Mouse (Mus musculus) testis, postnatal 14 days (tissue): Measurements from ENCODE around the gene 1810010D01Rik.

Experiments
- DNase-seq: peaks from one replicate; pipeline ENCODE4 v3.0.0; 2021; ENCODE audit warnings: low spot score

Gene 1810010D01Rik

DNA sequence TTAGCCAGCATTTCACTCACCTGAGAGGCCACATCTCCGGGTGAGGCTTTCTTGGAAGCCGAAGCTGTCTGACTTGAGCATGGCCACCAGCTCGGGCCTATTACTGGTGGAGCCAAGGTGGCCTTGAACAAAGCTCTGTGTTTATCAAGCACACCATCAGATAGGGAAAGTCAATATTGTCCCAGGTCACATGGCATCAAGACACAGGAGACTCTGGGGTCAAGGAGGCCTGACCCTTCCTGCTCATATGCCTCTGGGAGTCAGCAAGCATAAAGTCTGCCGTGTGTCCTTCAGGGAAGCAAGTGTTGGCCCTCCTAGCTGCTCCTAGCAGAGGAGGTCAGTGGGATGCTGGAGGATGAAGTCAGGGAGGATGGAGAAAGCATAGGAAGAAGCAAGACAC is at the start of gene 1810010D01Rik:
1810010D01Rik (minus strand) TSS at position 114 of the 400 bp plus-strand sequence.
- DNase-seq = no peak

DNA sequence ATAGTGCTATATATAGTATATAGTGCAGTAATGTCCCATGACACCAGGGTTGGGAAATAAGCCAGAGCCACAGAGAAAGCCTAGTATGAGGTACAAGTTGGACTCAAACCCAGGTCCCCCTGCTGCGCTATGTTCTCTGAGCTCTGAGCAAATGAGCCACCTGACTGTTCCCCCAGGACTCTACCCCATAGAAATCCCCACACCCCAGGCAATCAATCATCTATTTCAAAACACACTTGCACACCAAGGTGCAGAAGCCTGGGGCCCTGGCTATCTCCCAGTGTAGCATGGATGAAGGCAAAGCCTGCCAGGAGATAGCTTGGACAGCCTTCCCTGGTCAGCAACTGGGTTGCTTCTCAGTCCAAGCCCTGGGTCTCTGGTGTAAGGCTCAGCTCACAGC is 48.2 kb upstream of the 1810010D01Rik start:
- DNase-seq = no peak

DNA sequence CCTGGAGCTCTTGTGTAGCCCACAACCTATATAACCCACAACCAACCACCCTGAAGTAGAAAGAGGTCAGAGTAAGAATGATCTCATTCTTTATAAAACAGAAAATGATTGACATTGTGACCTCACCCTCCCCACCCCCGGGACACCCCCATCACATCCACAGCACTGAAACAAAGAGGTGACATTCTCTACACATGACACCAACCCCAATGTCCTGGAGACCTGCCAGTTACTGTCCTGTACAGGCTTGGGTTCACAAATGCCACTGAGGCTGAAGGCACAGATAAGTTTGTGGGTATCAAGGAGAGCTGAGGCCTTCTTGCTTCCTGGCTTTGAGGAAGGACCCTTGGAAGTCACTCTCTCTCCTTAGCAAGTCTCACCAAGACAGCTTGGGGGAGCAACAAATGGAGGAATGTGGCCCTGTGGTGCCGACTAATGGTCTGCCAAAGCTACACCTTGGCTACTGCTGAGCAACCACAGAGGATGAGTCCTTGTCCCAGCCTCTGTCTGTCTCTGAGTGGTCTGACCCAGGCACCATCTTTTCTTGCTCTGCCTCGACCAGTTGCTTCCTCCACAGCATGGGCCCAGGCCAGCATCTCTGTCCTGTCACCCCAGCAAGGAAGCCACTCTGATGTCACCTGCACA is 46.2 kb upstream of the 1810010D01Rik start:
- DNase-seq = no peak

DNA sequence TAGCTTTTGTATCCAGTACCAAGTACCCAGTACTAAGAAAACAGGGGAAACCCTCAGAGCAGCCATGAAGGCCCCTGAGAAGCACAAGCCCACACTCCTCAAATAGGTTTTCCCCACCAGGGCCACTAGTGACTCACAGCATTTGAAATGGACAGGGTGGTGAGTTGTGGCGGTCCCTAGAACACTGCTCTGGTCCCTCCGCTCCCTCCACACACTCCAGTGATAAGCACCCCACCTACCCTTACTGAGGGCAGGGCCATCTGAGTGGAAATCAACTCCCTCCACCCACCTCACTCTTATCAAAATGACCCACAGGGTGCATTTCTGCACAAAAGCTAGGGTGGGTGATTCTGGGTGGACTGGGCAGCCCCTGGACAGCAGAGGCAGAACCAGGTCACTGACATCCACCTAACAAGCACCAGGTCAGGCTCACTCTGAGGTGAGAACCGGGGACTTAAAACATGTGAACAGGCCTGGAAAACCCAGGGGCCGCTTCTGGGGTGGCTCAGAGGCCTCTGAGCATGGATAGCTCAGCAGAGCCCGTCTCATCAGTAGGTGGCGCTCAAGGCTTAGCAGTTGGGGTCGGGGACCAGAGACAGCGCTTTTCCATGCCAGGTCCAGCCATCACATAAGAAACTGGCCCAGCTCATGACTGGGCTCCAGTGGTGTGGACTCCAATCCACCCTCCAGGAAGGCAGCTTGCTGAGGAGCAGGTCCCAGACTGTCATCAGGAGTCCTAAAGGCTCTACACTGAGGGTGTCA is 45.0 kb upstream of the 1810010D01Rik start:
- peak; percentile 44 for DNase-seq

DNA sequence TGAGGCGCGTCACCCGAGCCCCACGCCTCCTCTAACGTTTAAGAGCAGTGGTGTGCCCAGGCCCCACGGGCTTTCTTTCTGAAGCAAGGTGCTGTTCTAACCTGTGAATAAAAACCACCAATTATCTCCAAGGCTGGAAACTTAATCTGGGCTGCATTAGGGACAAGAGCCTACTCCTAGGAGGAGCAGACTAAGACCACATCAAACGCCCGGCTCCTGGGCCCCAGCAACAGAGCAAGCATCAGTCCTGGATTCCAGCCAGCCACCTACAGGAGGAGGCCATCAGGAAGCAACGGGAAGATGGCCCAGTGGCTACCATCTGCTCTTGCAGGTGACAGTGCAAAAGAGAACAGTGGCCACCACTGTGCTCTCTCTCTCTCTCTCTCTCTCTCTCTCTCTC is 42.3 kb upstream of the 1810010D01Rik start:
- DNase-seq = no peak

DNA sequence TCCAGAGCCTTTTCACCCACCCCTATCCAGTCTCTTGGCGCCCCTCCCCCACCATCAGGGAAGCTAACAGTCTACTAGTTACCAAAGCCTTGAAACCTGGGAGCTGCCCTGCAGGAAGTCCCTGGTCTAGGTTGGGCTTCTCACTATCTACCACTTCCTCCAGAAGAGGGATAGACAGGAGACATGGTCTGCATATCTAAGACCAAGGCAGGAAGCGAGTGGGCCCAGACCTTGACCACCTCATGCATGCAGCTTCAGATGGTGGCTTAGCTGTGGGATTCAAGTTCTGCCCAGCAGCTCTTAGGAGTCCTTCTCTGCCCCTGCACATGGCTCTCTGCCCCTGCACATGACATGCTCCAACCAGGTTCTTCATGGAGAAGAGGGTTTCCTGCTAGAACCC is 41.0 kb upstream of the 1810010D01Rik start:
- DNase-seq = no peak

DNA sequence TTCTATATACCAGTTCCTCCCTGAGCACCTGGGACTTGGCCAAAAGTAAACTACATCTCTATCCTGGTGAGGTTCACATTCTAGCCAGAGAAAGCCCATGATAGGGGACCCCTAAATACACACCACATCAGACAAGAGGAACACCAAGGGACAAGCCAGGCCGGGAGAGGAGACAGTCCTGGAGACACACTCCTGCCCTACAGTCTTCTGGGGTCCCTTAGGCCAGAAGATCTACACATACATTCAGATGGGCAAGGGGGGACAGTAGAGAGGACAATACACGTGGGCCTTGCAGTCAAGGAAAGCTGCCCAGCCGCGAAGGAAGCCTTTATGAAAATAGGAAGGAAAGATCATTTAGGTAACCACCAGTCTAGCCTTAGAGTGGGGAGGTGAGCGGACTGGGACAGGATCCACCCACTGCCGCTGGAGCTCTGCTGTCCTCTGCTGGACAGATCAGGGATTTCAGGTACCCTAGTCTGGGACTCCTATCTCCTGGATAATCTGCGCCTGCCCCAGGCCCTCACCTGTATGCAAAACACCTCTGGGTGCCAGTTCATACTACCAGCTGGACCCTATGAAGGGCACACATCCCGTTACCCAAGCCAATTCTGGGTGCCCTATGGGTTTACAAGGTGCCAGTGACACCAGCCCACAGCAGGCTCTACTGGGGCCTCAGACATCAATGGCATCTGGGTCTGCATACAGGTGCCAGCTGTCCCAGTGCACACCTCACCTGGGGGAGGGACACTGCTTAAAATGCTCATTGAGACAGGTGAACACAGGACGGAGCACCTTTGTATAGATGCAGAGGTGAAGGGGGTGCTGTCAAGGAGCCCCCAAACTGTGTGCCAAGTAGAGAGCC is 35.2 kb upstream of the 1810010D01Rik start:
- peak; percentile 48 for DNase-seq

DNA sequence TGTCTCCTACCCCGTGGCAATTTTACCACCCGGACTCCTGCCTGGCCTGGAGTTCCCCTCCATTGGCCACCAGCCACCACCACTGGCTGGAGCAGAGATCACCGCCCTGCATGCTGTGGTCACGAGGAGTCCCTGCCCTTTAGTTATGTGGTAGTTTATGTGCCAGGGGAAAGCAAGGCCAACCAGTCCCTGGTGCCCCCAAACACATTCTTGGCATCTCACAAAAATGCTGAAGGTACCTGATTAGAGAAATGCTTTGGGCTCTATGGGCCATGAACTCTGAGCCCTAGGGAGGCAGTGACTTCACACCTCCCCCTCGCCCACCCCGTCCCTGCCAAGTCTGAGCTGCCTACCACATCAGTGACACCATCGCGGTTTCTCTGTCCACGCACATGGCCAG is 34.1 kb upstream of the 1810010D01Rik start:
- no peak for DNase-seq

DNA sequence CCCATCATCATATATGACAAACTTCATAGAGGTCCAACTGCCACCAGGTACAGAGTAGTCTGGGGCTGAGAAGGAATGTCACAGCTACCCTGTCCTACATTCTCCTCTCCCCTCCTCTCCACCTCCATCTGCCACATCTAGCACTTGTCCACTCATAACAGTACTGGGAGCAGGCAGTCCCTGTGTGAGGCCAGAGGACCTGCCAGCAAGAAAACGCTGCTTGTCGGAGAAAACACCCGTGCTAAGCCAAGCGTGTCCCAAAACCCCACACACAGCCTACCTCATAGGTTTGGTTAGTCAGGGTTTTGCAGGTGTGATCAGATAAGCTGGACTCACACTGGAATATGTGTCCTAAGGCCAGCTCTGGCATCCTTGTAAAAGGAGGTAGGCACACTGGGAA is 33.0 kb upstream of the 1810010D01Rik start:
- no peak for DNase-seq

DNA sequence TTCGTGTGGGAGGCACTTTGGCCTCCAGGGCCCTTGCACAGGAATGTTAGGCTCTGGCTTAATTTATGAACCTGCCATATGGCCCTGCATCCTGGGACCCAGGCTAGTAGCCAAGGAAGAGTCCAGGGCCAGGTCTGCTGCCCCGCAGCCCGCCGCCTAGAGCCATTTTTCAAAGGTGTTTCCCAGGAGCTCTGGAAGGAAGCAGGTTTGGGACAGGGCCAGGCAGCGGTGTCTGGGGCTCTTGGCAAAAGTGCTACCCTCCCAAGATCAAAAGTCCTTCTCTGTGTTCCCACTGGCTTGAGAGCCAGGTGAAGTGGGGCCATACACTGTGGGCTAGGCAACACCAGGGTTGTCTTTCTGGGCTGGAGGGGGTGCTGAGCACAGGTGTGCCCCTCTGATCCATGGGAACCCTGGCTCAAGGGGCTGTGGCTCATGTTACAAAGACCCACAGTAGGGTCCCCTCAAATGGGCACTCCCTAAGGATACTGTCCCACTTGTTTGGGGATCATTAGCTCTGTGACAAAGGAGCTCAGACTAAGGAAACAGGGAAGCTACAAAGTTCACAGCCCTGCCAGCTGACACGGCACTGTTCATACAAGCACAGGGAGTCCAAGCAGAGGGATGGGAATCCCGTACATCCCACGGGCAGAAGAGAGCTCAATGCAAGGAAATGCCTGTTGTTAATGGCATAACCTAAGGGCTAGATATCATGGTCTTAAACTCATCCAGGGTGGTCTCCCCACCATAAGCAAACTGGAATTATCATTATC is 32.0 kb upstream of the 1810010D01Rik start:
- no peak for DNase-seq

DNA sequence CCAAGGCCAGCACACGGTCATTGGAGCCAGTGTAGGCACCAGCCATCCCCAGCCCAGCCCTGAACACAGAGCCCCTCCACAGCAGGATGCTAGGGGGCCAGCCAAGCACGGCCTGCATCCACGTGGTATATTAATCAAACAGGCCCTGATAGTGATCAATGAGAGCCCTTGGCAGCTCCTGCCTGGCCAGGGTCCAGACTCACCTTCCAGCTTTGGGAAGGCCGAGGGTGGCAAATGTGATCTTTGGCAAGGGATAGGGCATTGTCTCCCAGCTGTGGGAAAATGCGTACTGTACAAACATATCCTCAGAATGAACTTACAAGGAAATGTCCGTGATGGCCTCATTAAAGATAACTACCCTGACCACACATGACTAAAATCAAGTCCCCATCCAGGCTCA is 31.2 kb upstream of the 1810010D01Rik start:
- DNase-seq = no peak

DNA sequence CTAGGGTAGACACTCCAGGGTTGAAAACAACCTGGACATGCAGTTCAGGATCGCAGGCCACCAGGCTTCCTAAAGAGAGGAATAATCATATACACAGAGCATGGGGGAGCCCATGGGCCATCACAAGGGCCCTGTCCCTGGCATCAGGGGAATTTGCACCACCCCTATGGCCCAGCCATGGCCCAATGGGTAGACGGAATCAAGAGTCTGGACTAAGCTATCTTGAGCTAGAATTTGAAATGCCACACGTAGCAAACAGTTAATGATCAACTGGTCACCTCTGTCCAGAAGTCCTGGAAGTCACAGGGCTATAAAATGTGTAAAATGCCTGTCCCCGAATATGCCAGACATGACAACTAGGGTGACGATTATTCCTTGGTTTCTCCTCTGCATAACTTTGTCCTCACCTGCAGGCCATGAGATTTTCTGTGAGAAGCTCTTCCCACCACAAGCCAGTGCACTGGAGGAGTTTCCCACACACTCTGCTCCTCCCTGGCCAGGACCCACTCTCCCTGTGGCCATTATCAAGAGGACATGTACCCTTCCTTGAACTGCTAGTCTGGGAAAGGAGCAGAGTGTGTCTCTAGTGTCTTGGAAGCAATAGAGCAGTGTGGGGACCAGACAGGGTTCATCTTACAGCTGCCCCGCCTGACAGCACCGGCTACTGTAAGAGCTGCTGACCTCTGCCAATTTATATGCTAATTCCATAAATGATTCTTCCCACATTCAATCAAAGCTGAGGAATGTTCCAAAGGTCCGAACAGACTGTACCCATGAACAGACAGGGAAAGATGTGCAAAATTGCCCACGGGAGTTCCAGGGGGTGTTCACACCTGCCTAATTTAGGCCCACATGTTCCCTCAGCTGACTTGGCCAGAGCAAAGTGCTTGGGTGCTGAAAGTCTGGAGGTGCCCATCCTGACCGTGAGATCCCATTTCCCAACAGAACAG is 27.2 kb upstream of the 1810010D01Rik start:
- no peak for DNase-seq

DNA sequence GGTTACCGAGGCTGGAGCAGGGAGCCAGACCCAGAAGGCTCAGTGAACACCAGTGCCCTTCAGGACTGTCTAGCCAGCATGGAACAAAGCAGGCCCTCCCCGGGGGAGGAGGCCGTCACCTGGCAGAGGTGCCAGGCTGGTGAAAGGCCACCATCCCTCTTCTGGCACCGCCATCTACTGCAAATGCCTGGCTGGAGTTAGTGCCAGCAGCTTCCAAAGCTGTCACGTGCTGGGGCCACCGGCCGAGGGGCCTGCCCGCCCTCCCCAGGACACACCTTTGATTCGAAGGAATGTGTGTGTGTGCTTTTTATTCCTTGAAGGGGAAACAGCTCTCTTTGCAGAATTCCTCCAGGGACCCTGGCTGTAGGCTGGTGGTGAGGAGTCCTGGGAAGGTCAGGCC is 23.7 kb upstream of the 1810010D01Rik start:
- DNase-seq = no peak

DNA sequence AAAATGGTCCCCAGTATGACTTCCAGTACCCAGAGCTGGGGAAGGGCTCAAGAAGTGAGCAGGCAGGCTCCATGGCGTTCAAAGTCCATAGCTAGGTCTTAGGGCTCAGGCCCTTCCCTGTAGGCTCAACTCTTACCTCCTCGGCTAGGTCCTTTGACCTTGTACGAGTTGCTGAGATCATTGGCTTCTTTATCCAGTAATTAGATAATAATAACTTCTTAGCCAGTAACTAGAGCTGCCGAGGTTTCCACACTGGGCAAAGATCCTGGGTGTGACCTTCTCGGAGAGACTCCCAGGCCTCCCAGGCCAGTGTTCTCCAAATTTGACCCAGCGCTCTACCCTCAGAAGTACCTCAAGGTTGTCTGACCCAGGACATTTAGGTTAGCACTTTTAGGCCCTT is 18.7 kb upstream of the 1810010D01Rik start:
- no peak for DNase-seq

DNA sequence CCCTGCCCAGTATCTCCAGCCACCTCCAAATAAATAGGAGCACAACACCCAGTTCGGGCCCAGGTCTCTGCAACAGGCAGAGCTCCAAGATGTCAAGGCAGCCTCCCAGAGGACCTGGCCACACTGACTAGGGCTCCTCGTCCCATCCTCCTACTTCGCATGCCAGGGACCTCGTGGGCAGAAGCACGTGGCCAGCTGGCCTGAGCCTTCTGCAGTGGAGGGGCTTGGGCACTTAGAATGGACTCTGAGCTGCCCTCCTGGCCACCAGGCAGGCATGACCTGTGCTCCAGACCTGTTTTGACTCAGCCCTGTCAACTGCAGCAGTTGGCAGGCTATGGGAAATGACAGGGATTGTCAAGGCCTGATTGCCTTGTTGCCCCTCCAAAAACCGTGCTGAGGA is 17.7 kb upstream of the 1810010D01Rik start:
- DNase-seq = no peak

DNA sequence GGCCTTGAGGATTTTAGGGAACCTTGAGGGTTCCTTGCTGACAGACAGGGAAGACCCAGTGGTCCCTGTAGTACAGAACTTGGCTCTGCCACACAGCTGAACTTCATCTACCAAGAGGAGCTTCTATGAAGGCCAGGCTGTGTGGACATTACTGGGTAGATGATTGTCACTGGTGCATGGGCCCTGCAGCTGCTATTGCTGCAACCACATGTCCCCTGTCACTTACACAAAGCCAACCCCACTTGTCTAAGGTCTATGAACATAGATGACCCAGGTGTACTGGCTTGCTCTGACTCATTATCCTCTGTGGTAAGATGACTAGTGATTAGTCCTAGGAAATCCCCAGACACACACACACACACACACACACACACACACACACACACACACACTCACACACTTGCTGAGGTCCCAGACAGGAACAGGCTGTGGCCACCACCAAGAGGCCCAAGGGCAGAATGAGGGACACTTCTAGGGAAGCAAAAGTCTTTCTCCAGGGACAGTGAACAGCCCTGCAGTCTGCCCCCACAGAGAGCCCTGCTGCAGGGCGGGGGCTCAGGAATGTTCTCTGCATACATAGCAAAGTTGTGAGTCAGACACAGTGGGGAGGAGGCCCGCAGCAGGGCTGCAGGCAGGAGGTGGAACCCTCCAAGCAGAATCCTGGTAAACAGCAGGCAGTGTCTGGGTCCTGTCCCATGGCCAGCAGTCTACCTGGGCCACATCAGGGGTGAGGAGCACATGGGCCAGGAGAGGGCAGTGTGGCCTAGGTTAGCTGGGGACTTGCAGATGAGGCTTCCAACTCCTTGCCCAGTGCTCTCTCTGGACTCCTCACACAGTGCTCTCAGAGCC is 14.1 kb upstream of the 1810010D01Rik start:
- DNase-seq = peak; percentile 44

DNA sequence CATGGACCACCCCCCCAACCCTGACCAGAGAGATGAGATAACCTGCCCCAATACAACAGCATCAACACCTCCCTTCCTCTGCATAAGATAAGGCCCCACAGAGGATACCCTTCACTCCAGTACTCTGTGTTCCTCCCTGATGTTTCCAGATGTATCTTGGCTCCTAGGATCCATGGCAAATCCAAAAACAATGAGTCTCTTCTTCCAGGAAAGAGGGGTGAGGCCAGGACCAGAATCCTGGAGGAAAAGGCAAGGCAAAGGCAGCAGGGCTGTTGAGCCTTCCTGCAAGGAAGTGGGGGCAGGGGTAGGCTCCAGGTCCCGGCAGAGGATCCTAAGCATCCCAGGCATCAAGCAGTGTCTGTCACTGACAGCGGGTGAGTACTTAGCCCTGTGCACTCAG is 13.4 kb upstream of the 1810010D01Rik start:
- no peak for DNase-seq

DNA sequence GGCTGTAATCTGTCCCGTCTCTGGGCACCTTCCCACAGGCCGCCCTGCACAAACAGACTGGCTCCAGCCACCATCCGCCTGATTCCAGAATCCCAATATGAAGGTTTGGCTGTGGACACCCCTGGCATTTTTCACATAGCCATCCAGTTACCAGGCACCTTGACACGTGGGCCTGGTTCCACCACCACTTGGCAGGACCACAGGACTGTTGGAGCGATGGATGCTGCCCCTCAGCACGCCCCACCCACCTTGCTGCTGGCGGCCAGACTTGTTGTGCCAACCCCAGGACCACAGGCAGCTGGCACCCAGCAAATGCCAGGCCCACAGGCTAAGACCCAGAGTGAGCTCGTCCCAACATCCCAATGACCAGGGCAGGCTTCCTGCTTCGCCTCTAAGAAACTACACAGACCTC is 11.5 kb upstream of the 1810010D01Rik start:
- DNase-seq = no peak

DNA sequence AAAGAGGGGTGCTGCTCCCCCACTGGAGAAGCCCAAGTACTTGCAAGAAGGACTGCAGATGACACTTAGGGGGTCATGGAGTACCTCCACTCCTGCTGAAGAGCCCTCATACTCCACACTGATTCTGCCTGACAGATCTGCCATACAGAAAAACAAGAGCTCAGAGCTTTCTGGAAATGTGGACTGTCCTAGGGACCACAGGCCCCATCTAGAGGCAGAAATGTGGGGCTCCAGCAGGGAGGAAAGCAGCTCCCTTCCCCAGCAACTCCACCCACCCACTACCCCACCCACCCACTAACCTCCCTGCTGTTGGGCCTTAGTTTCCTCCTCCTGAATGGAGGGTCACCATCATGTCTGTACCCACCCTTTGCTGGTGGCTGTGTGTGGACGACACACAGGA is 8.7 kb upstream of the 1810010D01Rik start:
- no peak for DNase-seq

DNA sequence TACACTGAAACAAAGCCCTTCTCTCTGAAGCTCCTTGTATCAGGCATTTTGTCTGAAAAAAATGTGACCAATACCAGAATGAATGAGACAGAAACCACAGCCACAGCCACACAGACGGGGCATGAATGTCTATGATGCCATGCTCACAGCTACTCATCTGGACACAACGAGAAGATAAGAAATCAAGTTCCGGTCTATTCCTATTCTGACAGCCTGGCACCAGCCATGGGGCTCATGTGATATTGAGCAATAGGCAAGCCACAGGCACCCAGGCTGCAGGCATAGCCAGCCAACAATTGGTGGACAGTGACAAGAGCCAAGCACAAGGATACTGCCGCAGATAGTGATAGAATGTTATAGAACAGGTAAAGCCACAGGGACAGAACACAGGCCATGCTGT is 7.6 kb upstream of the 1810010D01Rik start:
- no peak for DNase-seq
